Mouse (Mus musculus): ENCODE results near the gene Gm29797.

DNA sequence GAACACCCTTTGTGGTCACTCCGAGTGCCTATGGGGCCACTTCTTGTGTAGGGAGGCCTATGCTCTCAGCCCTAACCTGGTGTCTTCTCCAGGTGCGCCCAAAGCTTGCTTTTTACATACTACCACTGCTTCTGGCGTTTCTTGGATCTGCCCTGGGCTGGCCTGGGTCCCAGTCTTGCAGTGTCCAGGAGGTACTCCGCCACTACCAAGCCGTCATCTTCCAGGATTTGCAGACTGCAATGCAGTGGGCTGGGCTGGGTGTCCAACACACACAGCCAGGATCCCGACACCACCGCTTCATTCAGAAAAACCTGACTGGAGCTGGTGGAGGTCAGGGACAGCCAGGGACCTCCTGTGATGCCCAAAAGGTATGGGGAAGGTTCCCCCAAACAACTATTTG lies 1.7 kb downstream of the Gm29797 start:
- TF ChIP-seq CTCF (IDR thresholded peaks at IDR 0.05; ENCODE audit: extremely low read depth, insufficient read depth, insufficient read length, insufficient replicate concordance) (no peak), POLR2A (IDR thresholded peaks at IDR 0.05; ENCODE audit: low read depth, low read length) (no peak)

Data from spleen, adult 2 months (tissue).